Comparison of ENCODE assay signal across 9 mouse cellular contexts in the genomic region with DNA sequence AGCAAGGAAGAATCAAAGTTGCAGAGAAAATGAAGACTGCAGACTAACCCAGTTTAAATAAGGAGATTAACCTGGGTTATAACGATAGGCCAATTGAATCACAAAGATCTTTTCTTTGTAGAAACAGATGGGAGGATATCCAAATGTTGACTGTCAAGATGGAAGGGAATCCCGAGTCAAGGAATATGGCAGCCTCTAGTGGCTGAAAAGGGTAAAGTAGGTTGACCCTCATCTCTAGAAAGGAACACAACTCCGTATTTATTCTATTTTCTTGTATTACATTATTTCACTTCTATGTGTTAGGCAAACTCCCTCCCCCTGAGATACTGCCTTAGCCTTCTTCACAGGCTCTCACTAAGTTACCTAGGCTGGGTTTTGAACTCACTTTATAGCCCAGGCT.
DNase-seq lines count a peak whose midpoint lies in the region; ATAC-seq and TF ChIP-seq lines count a peak whose summit lies in the region.
"Had no signal": no experiment of that assay in that cellular context is flagged by ENCODE, and none has a peak within 500 bp of the region (broad histone marks: within the 10 kb centered on the region; RNA-seq: fewer than 3 reads in every experiment).

No protein-coding gene starts in this region.

- no peak overlapping the region for H3K9ac ChIP-seq in midbrain, embryonic 14.5 days (replicated peaks; ENCODE audit: low read length)
- H3K9ac ChIP-seq in midbrain, embryonic 16.5 days (ENCODE audit: low read depth, low read length), result no peak overlapping the region

- no peaks in the 10 kb centered on the region for H3K4me1 ChIP-seq in midbrain, embryonic 14.5 days (ENCODE audit: control insufficient read depth, insufficient read depth, low read length)
- H3K4me1 ChIP-seq in midbrain, embryonic 16.5 days (ENCODE audit: control insufficient read depth, insufficient read depth, low read length), result no peaks in the 10 kb centered on the region
- peaks cover 7% of the 10 kb centered on the region; the same call in 1 of the 2 replicates for H3K4me1 ChIP-seq in cortical plate, adult 2 months (ENCODE audit: control insufficient read depth, insufficient read depth, low read length)

- WGBS in midbrain, embryonic 14.5 days, result 26% methylated on average over 3 of the region's 3 CpGs
- WGBS in midbrain, embryonic 16.5 days, result 22% methylated on average over 3 of the region's 3 CpGs

- H3K36me3 ChIP-seq in midbrain, embryonic 14.5 days (ENCODE audit: control insufficient read depth, insufficient read depth, low read length), result no peaks in the 10 kb centered on the region
- no peaks in the 10 kb centered on the region for H3K36me3 ChIP-seq in midbrain, embryonic 16.5 days (ENCODE audit: control insufficient read depth, insufficient read depth, low read length)

- ATAC-seq in midbrain, embryonic 14.5 days (ENCODE audit: low FRiP score, low TSS enrichment), result no peak
- no peak for ATAC-seq in midbrain, embryonic 16.5 days
- no peak for ATAC-seq in megakaryocyte, adult 5-6 weeks (ENCODE audit: poor library complexity, severe bottlenecking)
- no peak for ATAC-seq in erythroblast, adult 5-6 weeks (replicated peaks; ENCODE audit: low FRiP score, poor library complexity, severe bottlenecking)
- ATAC-seq in frontal cortex, adult (ENCODE audit: low TSS enrichment), result no peak
- ATAC-seq: forebrain, embryonic 16.5 days had no signal

- no peaks in the 10 kb centered on the region for H3K27me3 ChIP-seq in midbrain, embryonic 14.5 days (ENCODE audit: control insufficient read depth, insufficient read depth, low read length)
- H3K27me3 ChIP-seq in midbrain, embryonic 16.5 days (ENCODE audit: control insufficient read depth, insufficient read depth, low read depth, low read length), result no peaks in the 10 kb centered on the region

- DNase-seq in heart, adult 8-10 months (ENCODE audit: low spot score), result peak; percentile 11
- no peak for DNase-seq in heart, postnatal 25 days (ENCODE audit: low spot score)
- peak; percentile 75 for DNase-seq in midbrain, embryonic 14.5 days

- no peaks in the 10 kb centered on the region for H3K9me3 ChIP-seq in midbrain, embryonic 14.5 days (ENCODE audit: control insufficient read depth, low read length)
- H3K9me3 ChIP-seq in midbrain, embryonic 16.5 days (replicated peaks; ENCODE audit: control insufficient read depth, low read length, poor library complexity, severe bottlenecking), result no peaks in the 10 kb centered on the region

- no peak overlapping the region for H3K4me2 ChIP-seq in midbrain, embryonic 14.5 days (ENCODE audit: low read length)
- no peak overlapping the region for H3K4me2 ChIP-seq in midbrain, embryonic 16.5 days (ENCODE audit: low read length)

- no peak for TF ChIP-seq POLR2A in cortical plate, adult 2 months (IDR thresholded peaks at IDR 0.05; ENCODE audit: extremely low read depth, insufficient read depth, low read length)

- no peak overlapping the region for H3K4me3 ChIP-seq in midbrain, embryonic 14.5 days (replicated peaks; ENCODE audit: low read depth, low read length)
- H3K4me3 ChIP-seq in midbrain, embryonic 16.5 days (ENCODE audit: low read depth, low read length), result no peak overlapping the region
- no peak overlapping the region for H3K4me3 ChIP-seq in cortical plate, adult 2 months (ENCODE audit: insufficient read depth, low read length)

- no peak overlapping the region for H3K27ac ChIP-seq in midbrain, embryonic 14.5 days (replicated peaks; ENCODE audit: low read depth, low read length)
- no peak overlapping the region for H3K27ac ChIP-seq in midbrain, embryonic 16.5 days (ENCODE audit: low read length)
- H3K27ac ChIP-seq in cortical plate, adult 2 months (ENCODE audit: insufficient read depth, low read length), result no peak overlapping the region

- peak; percentile 35; the same call in 1 of the 2 replicates for TF ChIP-seq CTCF in cortical plate, adult 2 months (IDR thresholded peaks at IDR 0.05; ENCODE audit: extremely low read depth, insufficient read depth, low read length)

- intact Hi-C loops in heart, postnatal 25 days (cut with DNase I), result loop anchor here (2.0 to 10.0 kb wide), 3 partner anchors 220 to 776 kb away; no protein-coding TSS in a partner anchor
